Mouse (Mus musculus) midbrain, embryonic 12.5 days (tissue): ENCODE measurements around the gene Xdh. TPM values are rescaled to one million over a fixed set of nuclear protein-coding genes. Genes with fewer than 3 reads are reported as not detected.

ENCODE experiments used
- ATAC-seq: fragments of 200-750 bp; cut with Nextera tagmentation; 2 replicates; pipeline ENCODE4 v1.8.0; 2017; ENCODE audit warnings: low read depth, moderate TSS enrichment, moderate library complexity; ENCODE audit not compliant: low FRiP score
- H3K27ac ChIP-seq: fragments of 300-500 bp; sonication (generic); replicated peaks from 2 replicates; pipeline ENCODE4 v1.5.1; 2016; ENCODE audit warnings: mild to moderate bottlenecking
- H3K27me3 ChIP-seq: fragments of 300-500 bp; sonication (generic); 2 replicates; pipeline ENCODE4 v1.6.1; 2016; ENCODE audit warnings: mild to moderate bottlenecking
- H3K36me3 ChIP-seq: fragments of 300-500 bp; sonication (generic); 2 replicates; pipeline ENCODE4 v1.6.1; 2016
- H3K4me1 ChIP-seq: fragments of 300-500 bp; sonication (generic); 2 replicates; pipeline ENCODE4 v1.6.1; 2016
- H3K4me2 ChIP-seq: fragments of 300-500 bp; sonication (generic); replicated peaks from 2 replicates; pipeline ENCODE4 v1.6.1; 2016; ENCODE audit warnings: mild to moderate bottlenecking, moderate library complexity
- H3K4me3 ChIP-seq: fragments of 300-500 bp; sonication (generic); 2 replicates; pipeline ENCODE4 v1.5.1; 2016; ENCODE audit warnings: mild to moderate bottlenecking
- H3K9ac ChIP-seq: fragments of 300-500 bp; sonication (generic); replicated peaks from 2 replicates; pipeline ENCODE4 v1.6.1; 2016; ENCODE audit warnings: mild to moderate bottlenecking, moderate library complexity
- H3K9me3 ChIP-seq: fragments of 300-500 bp; sonication (generic); 2 replicates; pipeline ENCODE4 v1.6.1; 2016; ENCODE audit warnings: mild to moderate bottlenecking
- WGBS: fragments of 180-500 bp; shearing (Covaris S2); methylation state at CpG from one replicate; pipeline ENCODE4 v1.1.7; 2016; 5-methylcytosine and 5-hydroxymethylcytosine counted together
- polyA plus RNA-seq: library from polyadenylated mRNA; unstranded; fragments of >200 nt; fragmentation: Nextera tagmentation; extraction: Ambion mirVana; gene quantifications from 2 replicates; pipeline ENCODE4 v1.2.1, GENCODE M21; 2016

The Xdh gene
- polyA plus RNA-seq: 0.19 and 0.30 TPM in 2 replicates

- 91% methylated on average over 13 of the region's 13 CpGs for WGBS
- Histone ChIP-seq H3K9me3 (no peaks in the 10 kb centered on the region), H3K27me3 (no peaks in the 10 kb centered on the region), H3K36me3 (no peaks in the 10 kb centered on the region), H3K9ac (no peak within 1 kb of the TSS), H3K4me2 (no peak within 1 kb of the TSS), H3K27ac (no peak within 1 kb of the TSS), H3K4me1 (no peaks in the 10 kb centered on the region), H3K4me3 (no peak within 1 kb of the TSS)
- ATAC-seq: no peak
These were observed at the start of gene Xdh for GRCm38 (mm10) chr17:73950062-73950735. Gene Xdh, minus strand, starts transcription at chr17:73950196.

GRCm38 (mm10) chr17:73995907-73996645 is 46.1 kb upstream of the Xdh start:
- H3K9me3 ChIP-seq: no peaks in the 10 kb centered on the region
- H3K9ac ChIP-seq: no peak overlapping the region
- H3K4me3 ChIP-seq: no peak overlapping the region
- no peaks in the 10 kb centered on the region for H3K4me1 ChIP-seq
- ATAC-seq: no peak
- no peak overlapping the region for H3K27ac ChIP-seq
- no peak overlapping the region for H3K4me2 ChIP-seq
- no peaks in the 10 kb centered on the region for H3K36me3 ChIP-seq
- H3K27me3 ChIP-seq: no peaks in the 10 kb centered on the region
- WGBS: 90% methylated on average over 13 of the region's 13 CpGs

GRCm38 (mm10) chr17:73991264-73991663 is 41.3 kb upstream of the Xdh start:
- Histone ChIP-seq H3K9me3 (no peaks in the 10 kb centered on the region), H3K9ac (no peak overlapping the region), H3K36me3 (no peaks in the 10 kb centered on the region), H3K27ac (no peak overlapping the region), H3K4me1 (no peaks in the 10 kb centered on the region), H3K4me2 (no peak overlapping the region), H3K4me3 (no peak overlapping the region), H3K27me3 (no peaks in the 10 kb centered on the region)
- ATAC-seq: no peak
- WGBS: 89% methylated on average over 4 of the region's 4 CpGs

GRCm38 (mm10) chr17:73986571-73986970 is 36.6 kb upstream of the Xdh start:
- no peaks in the 10 kb centered on the region for H3K4me1 ChIP-seq
- H3K4me2 ChIP-seq: no peak overlapping the region
- 86% methylated on average over 2 of the region's 2 CpGs for WGBS
- H3K36me3 ChIP-seq: no peaks in the 10 kb centered on the region
- no peaks in the 10 kb centered on the region for H3K27me3 ChIP-seq
- H3K27ac ChIP-seq: no peak overlapping the region
- no peak for ATAC-seq
- H3K9me3 ChIP-seq: no peaks in the 10 kb centered on the region
- H3K4me3 ChIP-seq: no peak overlapping the region
- H3K9ac ChIP-seq: no peak overlapping the region

GRCm38 (mm10) chr17:73985936-73986335 is 35.9 kb upstream of the Xdh start:
- Histone ChIP-seq H3K4me1 (no peaks in the 10 kb centered on the region), H3K27ac (no peak overlapping the region), H3K9ac (no peak overlapping the region), H3K9me3 (no peaks in the 10 kb centered on the region), H3K4me3 (no peak overlapping the region), H3K4me2 (no peak overlapping the region), H3K27me3 (no peaks in the 10 kb centered on the region), H3K36me3 (no peaks in the 10 kb centered on the region)
- ATAC-seq: no peak
- 91% methylated on average over 4 of the region's 4 CpGs for WGBS

- ATAC-seq: no peak
- no peak overlapping the region for H3K9ac ChIP-seq
- H3K4me2 ChIP-seq: no peak overlapping the region
- H3K9me3 ChIP-seq: no peaks in the 10 kb centered on the region
- WGBS: 37% methylated on average over 4 of the region's 4 CpGs
- H3K4me3 ChIP-seq: no peak overlapping the region
- no peak overlapping the region for H3K27ac ChIP-seq
- no peaks in the 10 kb centered on the region for H3K27me3 ChIP-seq
- no peaks in the 10 kb centered on the region for H3K4me1 ChIP-seq
- no peaks in the 10 kb centered on the region for H3K36me3 ChIP-seq
These were observed 34.5 kb upstream of the Xdh start for GRCm38 (mm10) chr17:73984508-73984907.

GRCm38 (mm10) chr17:73982871-73983270 is 32.9 kb upstream of the Xdh start:
- 71% methylated on average over 1 of the region's 1 CpGs for WGBS
- no peaks in the 10 kb centered on the region for H3K36me3 ChIP-seq
- no peak overlapping the region for H3K27ac ChIP-seq

GRCm38 (mm10) chr17:73976066-73976465 is 26.1 kb upstream of the Xdh start:
- no peak overlapping the region for H3K4me3 ChIP-seq
- no peak for ATAC-seq
- no peaks in the 10 kb centered on the region for H3K27me3 ChIP-seq
- H3K27ac ChIP-seq: no peak overlapping the region
- no peaks in the 10 kb centered on the region for H3K36me3 ChIP-seq
- H3K4me1 ChIP-seq: no peaks in the 10 kb centered on the region
- H3K9me3 ChIP-seq: no peaks in the 10 kb centered on the region
- no peak overlapping the region for H3K4me2 ChIP-seq
- no peak overlapping the region for H3K9ac ChIP-seq

More at GRCm38 (mm10) chr17:73982871-73983270, 32.9 kb upstream of the Xdh start:
- H3K27me3 ChIP-seq: no peaks in the 10 kb centered on the region
- no peak overlapping the region for H3K4me2 ChIP-seq
- ATAC-seq: no peak
- no peak overlapping the region for H3K4me3 ChIP-seq
- H3K9me3 ChIP-seq: no peaks in the 10 kb centered on the region
- H3K9ac ChIP-seq: no peak overlapping the region
- no peaks in the 10 kb centered on the region for H3K4me1 ChIP-seq

- no peak overlapping the region for H3K9ac ChIP-seq
- H3K4me3 ChIP-seq: no peak overlapping the region
- no peaks in the 10 kb centered on the region for H3K9me3 ChIP-seq
- H3K27me3 ChIP-seq: no peaks in the 10 kb centered on the region
- no peaks in the 10 kb centered on the region for H3K4me1 ChIP-seq
- no peak overlapping the region for H3K27ac ChIP-seq
- 92% methylated on average over 11 of the region's 11 CpGs for WGBS
- H3K36me3 ChIP-seq: no peaks in the 10 kb centered on the region
- ATAC-seq: no peak
- H3K4me2 ChIP-seq: no peak overlapping the region
These were observed 22.7 kb upstream of the Xdh start for GRCm38 (mm10) chr17:73972648-73973047.

GRCm38 (mm10) chr17:73971291-73971690 is 21.3 kb upstream of the Xdh start:
- WGBS: 78% methylated on average over 4 of the region's 4 CpGs
- no peak overlapping the region for H3K9ac ChIP-seq

GRCm38 (mm10) chr17:73970361-73971027 is 20.5 kb upstream of the Xdh start:
- 74% methylated on average over 3 of the region's 3 CpGs for WGBS
- no peak overlapping the region for H3K27ac ChIP-seq
- no peaks in the 10 kb centered on the region for H3K9me3 ChIP-seq
- no peak overlapping the region for H3K4me2 ChIP-seq
- H3K36me3 ChIP-seq: no peaks in the 10 kb centered on the region
- H3K9ac ChIP-seq: no peak overlapping the region
- H3K4me3 ChIP-seq: no peak overlapping the region
- no peaks in the 10 kb centered on the region for H3K27me3 ChIP-seq
- no peaks in the 10 kb centered on the region for H3K4me1 ChIP-seq
- ATAC-seq: no peak

More at GRCm38 (mm10) chr17:73971291-73971690, 21.3 kb upstream of the Xdh start:
- Histone ChIP-seq H3K9me3 (no peaks in the 10 kb centered on the region), H3K4me3 (no peak overlapping the region), H3K4me1 (no peaks in the 10 kb centered on the region), H3K36me3 (no peaks in the 10 kb centered on the region), H3K27ac (no peak overlapping the region), H3K4me2 (no peak overlapping the region), H3K27me3 (no peaks in the 10 kb centered on the region)
- ATAC-seq: no peak

GRCm38 (mm10) chr17:73964856-73965255 is 14.9 kb upstream of the Xdh start:
- no peak overlapping the region for H3K4me2 ChIP-seq
- H3K36me3 ChIP-seq: no peaks in the 10 kb centered on the region
- H3K9me3 ChIP-seq: no peaks in the 10 kb centered on the region
- H3K27ac ChIP-seq: no peak overlapping the region
- no peak for ATAC-seq
- H3K27me3 ChIP-seq: no peaks in the 10 kb centered on the region
- 86% methylated on average over 9 of the region's 9 CpGs for WGBS
- H3K4me3 ChIP-seq: no peak overlapping the region
- H3K9ac ChIP-seq: no peak overlapping the region
- H3K4me1 ChIP-seq: no peaks in the 10 kb centered on the region
